Mouse (Mus musculus): ENCODE measurements at regions not wholly inside any gene's neighbourhood (a gene's known extent, or its start where the extent isn't known, plus 50 kb on each side); places are given as distances from the start of the nearest gene placed in this dataset.
"Not testable (repeated sequence)": the region's sequence is repeated elsewhere in the genome, so short reads cannot be mapped to it uniquely, and the experiment has no call there.

DNA sequence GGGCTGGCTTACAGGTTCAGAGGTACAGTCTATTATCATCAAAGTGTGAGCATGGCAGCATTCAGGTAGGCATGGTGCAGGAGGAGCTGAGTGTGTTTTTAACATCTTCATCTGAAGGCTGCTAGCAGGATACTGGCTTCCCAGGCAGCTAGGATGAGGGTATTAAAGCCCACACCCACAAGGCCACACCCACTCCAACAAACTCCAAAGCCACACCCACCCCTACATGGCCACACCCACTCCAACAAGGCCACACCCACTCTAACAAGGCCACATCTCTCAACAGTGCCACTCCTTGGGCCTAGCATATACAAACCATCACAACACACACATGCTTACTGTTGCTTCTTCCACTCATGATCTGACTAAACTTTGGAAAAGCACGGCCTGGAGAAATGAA lies 172.5 kb downstream of the Msrb3 start:
- no peak for DNase-seq (ENCODE audit: low spot score)

DNA sequence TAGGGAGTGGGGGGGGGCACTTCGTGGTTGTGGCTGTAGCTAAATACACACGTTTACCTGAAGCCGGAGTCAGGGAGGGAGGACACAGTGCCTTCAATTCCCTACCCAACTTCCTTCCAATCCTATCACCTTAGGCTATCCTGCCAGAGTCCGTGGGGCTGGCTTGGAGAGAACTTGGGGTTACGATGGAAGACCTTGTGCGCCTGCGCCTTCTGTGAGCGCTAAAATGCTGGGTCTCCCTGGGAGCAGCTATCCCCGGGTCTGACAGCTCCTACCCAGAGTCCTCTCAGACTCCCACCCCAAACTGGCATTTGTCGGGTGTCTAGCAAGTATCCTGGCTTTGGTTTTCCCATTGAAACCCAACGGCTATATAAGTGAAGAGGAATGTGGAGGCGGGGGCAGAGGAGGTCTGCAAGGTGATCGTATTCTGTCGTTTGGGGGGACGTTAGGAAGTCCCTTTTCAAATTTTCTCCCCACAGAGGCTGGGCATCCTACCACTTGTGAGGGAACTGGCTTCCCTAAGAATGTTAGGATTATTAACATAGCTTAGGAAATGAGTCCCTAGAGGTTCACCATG lies 176.9 kb downstream of the Msrb3 start:
- DNase-seq (ENCODE audit: low spot score), result no peak

DNA sequence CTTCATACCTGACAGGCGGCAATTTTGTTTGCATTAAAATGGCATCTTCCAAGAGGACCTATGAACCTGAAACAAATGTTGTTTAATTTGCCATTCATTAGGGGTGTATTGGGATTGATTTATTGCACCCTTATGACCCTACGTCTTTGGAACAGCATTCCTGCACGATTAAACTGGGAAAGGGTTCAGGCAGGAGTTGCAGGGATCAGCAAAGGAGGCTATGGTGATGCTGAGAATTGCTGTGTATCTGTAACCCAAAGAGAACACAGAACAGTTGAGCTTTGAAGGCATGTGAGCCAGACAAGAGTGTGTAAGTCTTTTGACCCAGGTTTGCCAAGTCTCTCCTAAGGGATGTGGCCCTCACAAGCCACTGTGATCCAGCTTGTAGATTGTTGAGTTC lies 177.9 kb downstream of the Msrb3 start:
- no peak for DNase-seq (ENCODE audit: low spot score)

DNA sequence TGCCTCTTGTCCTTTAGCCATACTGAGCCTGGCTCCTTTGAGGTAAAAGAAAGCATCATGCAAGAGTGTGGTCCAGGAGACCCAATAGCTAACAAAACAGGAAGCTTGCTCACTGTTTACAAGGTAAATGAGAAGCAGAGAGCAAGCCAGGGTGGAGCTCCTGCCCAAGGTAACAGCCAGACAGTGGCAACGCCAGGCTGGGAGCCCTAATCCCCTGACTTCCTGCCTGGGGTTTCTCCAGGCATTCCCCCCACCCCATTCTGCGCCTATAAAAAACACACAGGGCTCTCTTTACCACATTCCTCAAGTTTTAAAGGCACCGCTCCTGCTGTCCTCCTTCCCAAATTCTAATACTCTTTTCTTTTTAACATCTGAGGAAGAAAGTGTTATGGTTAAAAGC lies 178.8 kb downstream of the Msrb3 start:
- no peak for DNase-seq (ENCODE audit: low spot score)

DNA sequence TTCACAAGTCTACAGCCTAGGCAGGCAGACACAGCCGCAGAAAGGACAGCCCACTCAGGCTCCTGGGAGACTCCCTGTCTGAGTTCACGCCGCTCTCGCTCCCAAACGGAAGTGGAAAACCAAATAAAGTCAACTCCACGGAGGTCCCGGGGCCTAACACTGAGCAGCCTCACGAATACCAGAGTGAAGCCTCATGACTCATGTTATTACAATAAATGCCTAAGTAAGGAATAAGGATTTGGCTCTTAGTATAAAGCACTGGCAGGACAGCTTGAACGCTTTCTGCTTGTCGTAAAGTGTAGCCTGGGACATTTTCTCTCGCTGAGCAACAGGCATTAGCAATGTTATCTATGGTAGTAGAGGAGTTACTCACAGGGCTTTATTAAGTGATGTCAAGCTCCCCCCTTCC lies 181.7 kb downstream of the Msrb3 start:
- DNase-seq (ENCODE audit: low spot score), result peak; percentile 58

DNA sequence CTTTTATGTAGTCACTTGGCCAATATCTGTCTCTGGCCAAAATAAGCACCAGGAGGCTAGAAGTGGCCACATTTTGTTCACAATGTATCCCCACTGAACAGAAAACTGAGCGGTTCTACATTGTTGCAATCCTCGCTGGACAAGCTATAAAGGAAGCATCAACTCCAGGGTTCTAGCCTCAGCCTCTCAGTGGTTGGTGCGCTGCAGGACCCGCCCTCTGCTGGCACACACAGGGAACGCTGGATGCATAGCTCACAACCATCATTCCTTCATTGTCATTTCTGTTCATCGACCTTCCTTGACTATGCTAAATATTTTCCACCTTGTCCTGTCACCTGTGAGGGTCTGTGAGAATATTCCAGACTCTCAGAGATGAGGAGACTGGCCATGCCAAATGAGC lies 182.5 kb downstream of the Msrb3 start:
- no peak for DNase-seq (ENCODE audit: low spot score)

DNA sequence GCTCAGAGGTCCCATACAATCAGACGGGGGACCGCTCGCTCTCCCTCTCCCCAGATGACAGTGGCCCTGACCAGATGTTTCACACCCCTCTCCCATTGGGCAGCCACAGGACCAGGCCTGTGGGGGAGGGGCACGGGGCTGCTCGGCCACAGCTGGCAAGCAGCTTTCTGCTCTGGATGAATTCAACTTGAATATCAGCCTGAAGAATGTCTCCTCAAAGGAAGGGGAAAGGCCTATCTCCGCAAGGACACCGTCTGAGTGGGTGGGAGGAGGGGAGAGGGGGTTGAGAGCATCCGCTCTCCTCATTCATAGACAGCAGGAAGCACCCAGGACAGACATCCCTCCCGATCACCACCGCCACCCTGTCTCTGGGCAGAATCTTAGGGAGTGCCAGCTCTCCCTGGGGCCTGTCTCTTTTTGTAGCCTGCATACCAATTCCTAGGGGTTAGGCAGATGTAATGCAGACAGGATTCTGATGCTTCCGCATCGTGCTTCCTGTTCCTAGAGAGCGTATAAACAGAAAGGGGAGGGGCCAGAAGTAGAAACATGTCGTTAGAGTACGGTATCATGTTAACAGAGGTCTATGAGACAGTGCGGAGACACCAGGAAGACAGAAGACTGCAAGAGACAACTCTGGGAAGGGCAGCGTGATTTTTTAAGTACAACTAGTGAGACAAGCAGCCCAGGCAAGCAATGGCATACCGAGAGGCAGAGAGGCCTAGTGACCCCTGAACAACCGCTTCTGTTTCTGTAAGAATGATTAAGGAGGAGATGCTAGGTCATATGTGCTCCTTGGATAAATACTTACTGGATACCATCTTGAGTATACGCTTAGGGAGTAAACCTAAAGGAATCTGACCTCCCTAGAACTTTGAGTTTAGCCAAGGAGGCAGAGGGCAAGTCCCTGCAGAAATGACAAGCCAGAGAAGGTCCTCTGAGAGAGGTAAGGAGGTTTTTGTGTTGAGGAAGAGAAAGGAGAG lies 190.8 kb downstream of the Msrb3 start:
- DNase-seq (ENCODE audit: low spot score), result no peak

DNA sequence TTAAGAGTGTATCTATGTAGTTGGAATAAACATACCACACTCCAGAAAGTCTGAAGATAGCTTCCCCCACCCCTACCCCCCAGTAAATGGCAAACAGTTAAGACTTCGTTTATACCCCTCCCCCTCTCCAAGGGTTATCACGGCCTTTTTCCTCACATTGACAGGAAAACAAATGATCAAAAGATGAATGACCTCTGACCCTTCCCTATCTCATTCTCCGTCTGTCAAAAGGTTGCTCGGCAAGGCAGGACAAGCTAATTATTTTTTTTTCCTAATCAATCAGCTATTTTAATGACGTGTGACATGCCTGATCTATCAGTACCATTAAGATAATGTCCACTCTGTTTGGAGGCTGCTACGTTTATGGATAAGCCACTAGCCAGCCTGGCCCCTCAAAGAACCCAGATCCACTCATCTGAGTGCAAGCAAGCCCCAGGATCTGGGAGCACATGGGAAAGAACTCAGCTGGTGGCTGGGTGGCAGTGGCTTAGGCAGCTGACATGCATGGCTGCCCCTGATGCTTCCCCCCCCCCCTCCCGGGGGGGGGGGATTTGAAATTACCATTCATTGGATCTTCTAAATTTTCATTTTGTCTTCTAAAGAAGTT lies 192.1 kb downstream of the Msrb3 start:
- DNase-seq (ENCODE audit: low spot score), result no peak

DNA sequence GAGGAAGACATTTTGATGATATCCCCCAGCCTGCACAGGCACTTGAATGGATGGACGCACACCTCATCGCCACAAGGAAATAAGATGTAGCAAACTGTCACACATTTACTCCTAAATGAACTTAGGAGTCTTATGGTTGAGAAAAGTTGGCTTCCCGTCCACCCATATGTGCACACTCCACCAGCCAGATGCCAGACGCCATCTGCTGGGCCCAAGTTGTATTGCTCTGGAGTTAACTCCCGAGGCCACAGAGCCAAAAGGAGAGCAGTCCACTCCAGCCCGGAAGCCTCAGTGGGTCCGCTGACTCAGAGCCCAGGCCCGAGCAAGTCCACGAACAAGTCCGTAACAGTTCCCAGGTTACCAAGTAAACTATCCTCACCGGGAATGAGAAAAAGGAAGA lies 197.1 kb downstream of the Msrb3 start:
- peak; percentile 86 for DNase-seq (ENCODE audit: low spot score)

DNA sequence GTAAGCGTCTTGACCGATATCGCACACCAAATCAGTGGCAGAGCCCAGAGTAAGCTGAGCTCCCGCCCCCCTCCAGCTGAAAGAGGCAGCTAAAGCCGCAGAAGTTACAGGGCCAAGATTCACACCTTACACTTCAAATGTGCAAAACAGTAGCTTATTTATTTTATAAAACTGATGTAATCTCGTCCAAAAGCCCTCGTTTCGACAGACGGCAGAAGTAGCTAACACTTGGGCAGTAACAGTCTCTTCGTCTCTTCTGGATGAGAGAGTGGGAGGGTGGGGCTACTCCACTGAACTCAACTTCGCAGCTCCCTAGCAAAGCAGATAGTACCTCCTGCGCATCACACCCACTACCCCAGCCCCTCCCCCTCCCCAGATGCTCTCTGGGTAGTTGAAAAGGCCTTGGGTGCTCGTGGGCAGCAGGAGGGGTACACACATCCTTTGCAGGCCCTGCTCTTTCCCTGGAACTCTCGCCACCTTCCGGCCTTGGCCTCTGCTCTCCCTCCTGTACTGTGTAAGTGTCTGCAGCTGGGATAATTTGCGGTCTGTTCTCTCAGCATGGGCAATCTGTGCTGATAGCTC lies 201.5 kb downstream of the Msrb3 start:
- no peak for DNase-seq (ENCODE audit: low spot score)

DNA sequence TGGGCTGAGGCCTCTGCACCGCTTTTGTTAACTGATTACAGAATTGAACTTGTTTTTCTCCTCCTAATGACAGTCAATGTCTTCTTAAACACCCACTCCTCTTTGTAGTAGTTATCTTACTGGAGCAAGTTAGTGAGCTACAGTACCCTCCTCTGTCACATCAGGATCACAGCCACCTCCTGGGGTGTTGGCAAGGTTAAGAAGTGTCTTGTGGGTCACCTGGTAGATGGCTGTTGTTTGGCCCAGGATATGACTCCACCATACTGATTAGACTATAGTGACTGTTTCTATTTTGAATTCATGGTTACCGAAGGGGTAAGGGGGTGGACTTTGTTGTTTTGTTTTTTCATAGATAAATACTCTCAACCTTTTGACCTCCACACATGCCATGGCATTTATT lies 202.4 kb downstream of the Msrb3 start:
- DNase-seq (ENCODE audit: low spot score), result no peak

DNA sequence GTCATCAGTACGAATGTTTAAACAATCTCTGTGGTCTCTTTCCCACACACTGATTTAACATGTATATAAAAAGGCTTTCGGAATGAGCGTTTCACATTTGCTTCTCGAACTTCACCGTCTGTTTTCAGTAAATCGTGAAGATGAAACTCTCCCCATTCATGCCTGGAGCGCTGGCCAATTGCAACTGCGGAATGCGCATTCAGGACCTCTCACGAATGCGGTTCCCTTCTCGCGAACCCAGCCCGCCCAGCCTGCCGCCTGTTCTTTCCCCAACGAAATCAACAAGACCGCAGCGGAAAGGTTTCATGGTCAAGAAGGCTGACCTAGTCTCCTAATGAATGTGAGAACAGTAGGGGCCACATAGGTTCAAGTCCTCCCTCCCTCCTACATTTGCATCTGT lies 204.4 kb downstream of the Msrb3 start:
- no peak for DNase-seq (ENCODE audit: low spot score)

DNA sequence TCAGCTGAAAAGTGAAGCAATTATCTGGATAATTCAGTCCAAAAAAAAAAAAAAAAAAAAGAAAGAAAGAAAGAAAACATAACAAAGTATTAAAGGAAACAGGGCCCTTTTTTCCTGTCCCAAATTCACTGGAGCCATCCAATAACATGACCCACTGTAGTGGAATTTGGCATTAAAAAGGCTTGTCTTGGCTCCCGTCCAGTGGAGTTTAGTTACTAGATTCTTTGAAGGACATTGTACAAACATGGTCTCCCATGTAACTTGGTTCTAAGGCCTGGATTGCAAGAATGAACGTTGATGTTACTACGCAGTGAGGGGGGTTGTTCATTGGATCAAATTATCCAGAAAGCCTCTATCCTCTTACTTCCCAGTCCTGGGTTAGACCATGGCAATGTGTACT lies 207.4 kb downstream of the Msrb3 start:
- DNase-seq (ENCODE audit: low spot score), result peak; percentile 75

DNA sequence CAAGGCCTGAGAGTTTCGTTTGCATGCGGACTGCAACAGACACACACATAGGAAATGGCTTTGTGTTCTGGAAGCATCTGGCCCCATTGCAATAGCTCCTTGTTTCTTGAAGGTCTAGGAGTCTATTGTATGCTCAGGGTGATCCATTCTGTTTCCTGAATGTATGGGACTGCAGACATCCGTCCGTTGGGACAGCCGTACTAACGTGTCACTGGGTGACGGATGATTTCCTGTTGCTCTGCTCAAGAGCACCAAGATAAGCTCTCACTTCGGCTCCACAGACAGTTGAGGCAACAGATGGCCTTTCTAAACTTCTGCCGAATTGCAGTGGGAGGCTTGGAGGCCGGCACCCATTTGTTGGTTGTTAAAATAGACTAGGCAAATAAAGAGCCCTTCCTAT lies 209.9 kb upstream of the Hmga2 start:
- DNase-seq (ENCODE audit: low spot score), result no peak

DNA sequence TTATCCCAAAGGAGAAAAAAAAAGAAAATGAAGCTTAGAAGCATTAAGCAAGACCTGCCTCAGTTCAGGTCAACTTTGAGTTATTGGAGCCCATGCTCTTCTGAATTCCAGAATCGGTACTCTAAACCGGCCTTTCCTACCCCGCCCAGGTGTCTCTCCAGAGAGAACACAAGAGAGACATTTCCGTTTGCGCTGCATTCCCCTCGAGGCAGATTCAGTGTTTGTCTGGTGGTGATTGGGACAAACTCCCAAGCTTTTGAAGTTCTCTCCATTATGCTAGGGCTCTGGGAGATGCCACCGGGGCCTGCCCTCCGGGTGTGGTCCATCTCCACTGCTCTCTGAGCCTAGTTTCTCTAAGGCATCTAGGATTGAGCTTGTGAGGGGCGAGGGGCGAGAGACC lies 205.8 kb upstream of the Hmga2 start:
- no peak for DNase-seq (ENCODE audit: low spot score)

DNA sequence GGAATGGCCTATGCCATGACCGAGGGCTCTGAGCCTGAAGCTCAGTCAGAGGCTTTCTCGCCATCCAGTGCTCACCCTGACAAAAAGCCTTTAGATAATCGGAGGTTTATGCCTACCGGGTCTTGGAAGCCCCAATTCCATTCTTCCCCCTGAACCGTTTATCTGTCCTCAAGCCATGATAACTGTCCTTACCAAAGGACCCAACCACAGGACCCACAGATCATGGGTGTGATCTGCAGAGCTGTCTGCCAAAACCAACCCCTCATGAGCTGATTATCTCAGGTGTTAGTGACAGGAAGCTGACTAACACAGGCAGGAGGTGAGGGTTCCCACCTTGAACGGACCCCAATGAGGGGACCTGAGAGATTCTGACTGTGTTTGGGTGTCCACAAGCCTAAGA lies 203.7 kb upstream of the Hmga2 start:
- DNase-seq (ENCODE audit: low spot score), result no peak

DNA sequence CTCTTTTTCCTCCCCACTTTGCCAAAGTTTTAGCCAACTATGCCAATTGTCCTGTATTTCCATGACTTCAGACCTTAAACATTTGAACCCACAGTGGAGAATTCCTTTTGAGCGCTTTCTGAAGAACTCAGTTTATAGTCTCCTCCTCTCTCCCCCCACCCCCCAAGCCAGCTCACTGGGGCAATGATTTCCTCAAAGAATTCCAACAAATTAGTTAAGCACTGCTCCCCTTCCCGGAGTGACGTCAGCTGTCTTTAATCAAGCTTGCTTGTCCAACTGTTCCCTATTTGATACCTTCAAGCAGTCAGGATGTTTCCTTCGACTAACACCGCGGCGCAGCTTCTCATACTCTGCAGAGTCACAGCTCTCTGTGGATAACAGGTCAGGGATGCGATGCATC lies 202.0 kb upstream of the Hmga2 start:
- DNase-seq (ENCODE audit: low spot score), result no peak

DNA sequence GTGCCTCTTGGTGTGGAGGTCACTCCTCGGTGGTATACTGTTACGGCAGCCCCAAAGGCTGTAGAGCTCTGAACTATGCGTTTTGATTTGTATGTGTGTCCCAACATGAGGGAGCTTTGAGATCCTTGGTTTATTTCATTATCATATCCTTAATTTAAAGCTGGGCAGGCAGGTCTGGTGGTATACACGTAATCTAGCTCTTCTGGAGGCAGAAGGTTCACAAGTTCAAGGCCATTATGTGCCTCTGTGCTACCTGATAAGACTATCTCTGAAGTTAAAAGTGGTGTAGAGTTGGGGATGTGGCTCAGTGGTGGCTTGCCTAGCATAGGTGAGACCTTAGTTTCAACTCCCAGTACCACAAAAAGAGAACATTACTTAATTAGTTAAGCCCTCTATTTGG lies 199.1 kb upstream of the Hmga2 start:
- no peak for DNase-seq (ENCODE audit: low spot score)

DNA sequence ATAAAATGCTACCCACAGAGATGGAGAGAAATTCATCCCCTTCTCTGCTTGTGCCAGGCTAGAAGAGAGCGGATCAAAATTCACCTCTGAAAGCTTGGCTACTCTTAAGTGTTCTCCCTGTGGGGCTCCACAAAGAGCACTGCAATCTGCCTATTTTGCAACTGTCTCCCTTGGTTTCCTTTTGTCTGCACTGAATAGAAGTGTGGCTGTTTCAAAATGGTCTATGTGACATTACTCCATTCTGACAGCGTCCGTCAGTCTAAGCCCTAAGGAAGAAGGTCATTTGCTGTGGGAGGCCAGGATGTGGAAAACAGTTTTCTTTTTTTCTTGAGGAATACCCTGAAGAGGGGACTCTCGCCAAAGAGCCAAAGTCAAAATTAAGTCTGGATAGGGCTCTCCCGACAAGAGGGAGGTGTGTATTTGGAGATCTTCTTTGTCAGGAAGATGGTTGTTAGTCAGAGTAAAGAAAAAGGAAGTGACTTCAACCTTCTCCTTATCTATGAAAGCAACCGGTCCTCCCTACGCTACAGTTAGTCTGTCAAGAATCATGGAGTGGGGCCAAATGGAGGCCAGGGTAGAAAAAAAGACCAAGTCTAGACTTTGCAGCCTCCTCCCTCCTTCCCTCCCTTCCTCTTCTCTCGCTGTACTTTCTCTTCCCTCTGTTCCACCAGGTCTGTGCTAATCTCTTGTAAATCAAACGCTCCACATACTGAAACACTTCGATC lies 198.2 kb upstream of the Hmga2 start:
- DNase-seq (ENCODE audit: low spot score), result no peak

DNA sequence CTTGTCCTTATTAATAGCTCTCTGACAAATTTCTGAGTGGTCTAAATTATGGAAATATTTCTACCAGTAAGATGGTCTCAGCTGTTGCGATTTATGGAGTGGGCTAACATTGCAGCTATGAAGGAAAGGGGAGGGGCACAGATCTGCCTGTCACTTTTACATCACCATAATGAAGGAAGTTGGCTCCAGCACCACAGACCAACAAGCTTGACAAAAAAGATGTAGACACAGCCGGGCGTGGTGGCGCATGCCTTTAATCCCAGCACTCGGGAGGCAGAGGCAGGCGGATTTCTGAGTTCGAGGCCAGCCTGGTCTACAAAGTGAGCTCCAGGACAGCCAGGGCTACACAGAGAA lies 191.4 kb upstream of the Hmga2 start:
- DNase-seq (ENCODE audit: low spot score), result not testable (repeated sequence)

DNA sequence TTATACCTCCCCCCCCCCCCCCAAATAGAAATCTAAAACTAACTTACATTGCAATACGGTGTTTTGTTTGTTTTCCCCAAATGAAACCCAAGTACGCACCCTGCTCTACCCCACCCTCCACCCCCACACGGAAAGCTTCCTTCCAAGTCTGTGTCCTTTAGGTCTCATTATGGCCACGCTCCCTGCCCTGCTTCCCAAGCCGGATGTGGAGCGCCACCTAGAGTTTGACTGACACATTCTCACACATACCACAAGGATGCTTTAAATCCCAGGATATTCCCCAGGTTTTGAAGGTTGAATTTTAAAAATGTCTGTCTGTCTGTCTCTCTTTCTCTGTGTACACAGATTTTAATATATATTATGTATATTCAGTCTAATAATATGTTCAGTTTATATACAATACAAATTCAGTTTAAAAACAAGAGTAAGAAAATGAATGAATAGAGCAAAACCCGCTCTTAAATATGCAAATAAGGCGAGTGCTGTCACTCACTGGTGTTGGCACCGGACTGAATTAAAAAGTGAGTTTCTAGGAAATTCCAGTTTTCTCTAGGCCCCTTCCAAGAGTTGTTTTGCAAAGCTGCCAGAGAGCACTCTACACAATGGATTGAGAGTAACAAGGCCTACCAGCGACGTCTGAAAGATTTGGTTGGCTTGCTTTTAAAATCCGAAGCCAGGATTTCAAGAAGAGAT lies 190.9 kb upstream of the Hmga2 start:
- peak; percentile 60 for DNase-seq (ENCODE audit: low spot score)

All from adipocyte (in vitro differentiated cells).